Mouse (Mus musculus): ENCODE data around the gene Mycn.

The Mycn gene

GRCm38 (mm10) chr12:12920166-12921157 is 21.3 kb downstream of the Mycn start:
- DNase-seq: no peak

- no peak for DNase-seq
Observed at GRCm38 (mm10) chr12:12916298-12916697, 25.4 kb downstream of the Mycn start.

- DNase-seq: no peak
Observed at GRCm38 (mm10) chr12:12910356-12910979, 31.2 kb downstream of the Mycn start.

- DNase-seq: no peak
Observed at GRCm38 (mm10) chr12:12909631-12910277, 32.0 kb downstream of the Mycn start.

- no peak for DNase-seq
Observed at GRCm38 (mm10) chr12:12906771-12907170, 34.9 kb downstream of the Mycn start.

GRCm38 (mm10) chr12:12906321-12906720 is 35.4 kb downstream of the Mycn start:
- no peak for DNase-seq

GRCm38 (mm10) chr12:12905117-12905516 is 36.6 kb downstream of the Mycn start:
- DNase-seq: no peak

- no peak for DNase-seq
Observed at GRCm38 (mm10) chr12:12904512-12904953, 37.2 kb downstream of the Mycn start.

GRCm38 (mm10) chr12:12904086-12904485 is 37.6 kb downstream of the Mycn start:
- DNase-seq: no peak

- no peak for DNase-seq
Observed at GRCm38 (mm10) chr12:12902403-12902802, 39.3 kb downstream of the Mycn start.

- DNase-seq: no peak
Observed at GRCm38 (mm10) chr12:12898356-12899126, 43.2 kb downstream of the Mycn start.

GRCm38 (mm10) chr12:12893986-12894385 is 47.7 kb downstream of the Mycn start:
- no peak for DNase-seq

- no peak for DNase-seq
Observed at GRCm38 (mm10) chr12:12886191-12886889, 55.4 kb downstream of the Mycn start.
